Mouse (Mus musculus) heart, adult 9 months (tissue): ENCODE measurements around the gene Rrnad1.
A peak's percentile ranks its signal among the peaks of the same experiment; 100 is the strongest.

Experiments used
- DNase-seq, 2 experiments: peaks; one replicate each; pipeline ENCODE4 v3.0.0; 2022; ENCODE audit warnings: low spot score in 2 of 2

Rrnad1 gene

DNA sequence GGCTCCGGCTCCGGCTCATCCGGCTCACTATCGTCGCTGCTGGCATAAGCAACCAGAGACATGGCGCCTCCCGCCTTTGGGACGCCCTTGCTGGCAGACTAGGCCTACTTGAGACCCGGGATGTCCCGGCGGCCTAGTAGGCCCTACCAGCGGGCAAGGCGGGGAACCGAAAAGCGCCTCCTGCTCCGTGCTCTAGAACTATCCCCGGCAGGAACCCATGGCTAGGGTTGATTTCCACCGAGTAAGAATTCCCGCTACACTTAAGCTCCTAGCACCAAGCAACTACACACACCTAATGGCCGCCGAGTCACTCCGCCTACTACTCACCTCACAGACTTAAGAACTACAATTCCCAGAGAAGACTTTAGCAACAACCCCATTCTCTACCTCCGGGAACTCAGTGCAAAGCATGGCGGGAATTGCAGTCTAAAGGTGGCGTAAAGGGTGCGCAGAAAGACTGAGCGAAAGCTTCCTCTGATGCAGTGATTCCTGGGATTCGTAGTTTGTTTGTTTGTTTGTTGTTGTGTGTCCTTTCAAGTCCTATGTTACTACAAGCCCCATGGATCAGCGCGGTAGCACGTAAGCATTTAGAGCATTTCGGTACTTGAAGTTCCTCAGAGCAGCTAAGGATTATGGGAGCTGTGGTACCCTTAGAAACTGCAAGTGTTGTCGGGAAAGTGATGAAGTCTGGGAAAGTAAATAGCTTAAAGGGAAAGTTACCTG, 45.1 kb downstream of the Rrnad1 start, which contains the start of gene Prcc:
TSS of gene Prcc (minus strand) at position 328 of the 723 bp plus-strand sequence.
- DNase-seq: peak; percentile 98 to 99

DNA sequence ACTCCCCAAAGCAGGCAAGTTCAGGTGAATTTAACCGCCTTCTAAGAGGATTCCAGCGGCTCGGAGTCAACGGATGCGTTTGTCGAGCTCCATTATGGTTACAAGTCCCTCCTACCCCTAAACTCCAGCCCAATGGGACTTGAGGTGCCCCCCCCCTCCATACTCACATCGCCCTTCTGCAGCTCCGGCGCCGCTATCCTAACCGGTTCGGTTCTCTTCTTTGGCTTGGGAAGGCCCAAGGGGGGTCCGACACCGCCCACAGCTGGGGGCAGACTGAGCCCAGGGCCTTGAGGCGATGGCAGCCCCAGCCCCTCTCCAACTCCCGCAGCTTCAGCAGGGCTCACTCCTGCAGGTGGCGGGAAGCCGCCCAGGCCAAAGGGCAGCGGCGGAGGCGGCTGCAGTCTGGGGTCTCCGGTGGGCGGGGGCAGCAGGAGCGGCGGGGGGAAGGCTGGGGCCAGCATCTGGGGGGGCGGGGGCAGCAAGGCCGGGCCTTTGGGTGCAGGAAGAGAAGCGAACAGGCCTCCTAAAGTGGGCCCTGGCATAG, 45.7 kb downstream of the Rrnad1 start:
- peak in 1 of 2 experiments; percentile 46 for DNase-seq

DNA sequence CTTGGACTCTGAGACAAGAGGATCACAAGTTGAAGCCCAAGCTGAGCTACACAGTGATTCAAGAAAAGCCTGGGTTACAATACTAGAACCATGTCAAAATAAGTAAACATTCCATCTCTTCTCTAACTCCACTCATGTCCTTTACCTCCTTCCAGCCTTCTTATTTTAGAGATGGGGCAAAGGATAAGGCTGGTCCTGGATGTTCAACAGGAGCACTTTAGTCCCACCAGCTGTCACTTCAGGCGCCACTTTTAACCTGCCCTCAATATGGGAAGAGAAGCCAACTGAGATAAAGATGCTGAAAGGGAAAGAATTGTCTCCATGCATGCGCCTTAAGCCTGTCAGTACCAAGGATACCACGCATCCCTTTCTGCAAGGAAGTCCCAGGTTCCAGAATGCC, 46.2 kb downstream of the Rrnad1 start:
- DNase-seq: no peak

DNA sequence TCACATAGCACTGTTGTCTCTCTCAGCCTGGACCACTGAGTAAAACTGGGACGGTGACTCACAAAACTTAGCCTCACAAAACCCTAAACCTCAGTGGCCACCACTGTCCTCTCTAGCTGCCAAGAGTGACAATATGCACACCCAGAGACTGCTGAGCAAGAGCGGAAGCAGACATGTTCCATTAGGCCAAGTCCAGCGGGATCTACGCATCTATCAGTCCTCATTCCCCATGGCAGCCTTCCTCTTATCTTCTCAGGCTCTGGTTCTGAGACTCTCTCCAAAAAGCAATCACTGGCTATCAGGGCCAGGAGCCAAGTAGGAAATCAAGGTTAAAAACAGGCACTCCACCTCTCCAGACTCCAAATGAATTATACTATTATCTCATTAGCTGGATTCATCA, 52.8 kb downstream of the Rrnad1 start:
- no peak for DNase-seq
